Mouse (Mus musculus) bone marrow macrophage, adult 2 months (primary cell): ENCODE measurements around the gene Hist1h4h.
A peak's percentile ranks its signal among the peaks of the same experiment; 100 is the strongest.

ENCODE experiments used
- CTCF ChIP-seq: IDR thresholded peaks from 2 replicates; pipeline ENCODE4 v1.5.1; 2012; ENCODE audit warnings: low read depth, mild to moderate bottlenecking, low read length, moderate library complexity
- POLR2A ChIP-seq: IDR thresholded peaks from 2 replicates; pipeline ENCODE4 v1.6.1; 2012; ENCODE audit warnings: mild to moderate bottlenecking, low read depth, low read length, borderline replicate concordance

- TF ChIP-seq CTCF (peak; percentile 85), POLR2A (no peak)
Observed at GRCm38 (mm10) chr13:23524654-23525053, 6.2 kb upstream of the Hist1h4h start.
